Mouse (Mus musculus) spleen, adult 10 weeks (tissue): ENCODE results near the gene Amfr. TPM values are rescaled to one million over a fixed set of nuclear protein-coding genes. Genes with fewer than 3 reads are reported as not detected.

ENCODE experiments used
- polyA plus RNA-seq: library from polyadenylated mRNA; stranded (reverse); fragments of 350-450 nt; fragmentation: Illumina TruSeq; extraction: RNeasy Lipid Tissue Mini Kit (QIAGEN cat#74804); gene quantifications from one replicate; pipeline ENCODE4 v1.2.3, GENCODE M21; 2015; ENCODE audit warnings: low replicate concordance; ENCODE audit not compliant: insufficient read depth

Amfr gene
- polyA plus RNA-seq, result 79.9 TPM

DNA sequence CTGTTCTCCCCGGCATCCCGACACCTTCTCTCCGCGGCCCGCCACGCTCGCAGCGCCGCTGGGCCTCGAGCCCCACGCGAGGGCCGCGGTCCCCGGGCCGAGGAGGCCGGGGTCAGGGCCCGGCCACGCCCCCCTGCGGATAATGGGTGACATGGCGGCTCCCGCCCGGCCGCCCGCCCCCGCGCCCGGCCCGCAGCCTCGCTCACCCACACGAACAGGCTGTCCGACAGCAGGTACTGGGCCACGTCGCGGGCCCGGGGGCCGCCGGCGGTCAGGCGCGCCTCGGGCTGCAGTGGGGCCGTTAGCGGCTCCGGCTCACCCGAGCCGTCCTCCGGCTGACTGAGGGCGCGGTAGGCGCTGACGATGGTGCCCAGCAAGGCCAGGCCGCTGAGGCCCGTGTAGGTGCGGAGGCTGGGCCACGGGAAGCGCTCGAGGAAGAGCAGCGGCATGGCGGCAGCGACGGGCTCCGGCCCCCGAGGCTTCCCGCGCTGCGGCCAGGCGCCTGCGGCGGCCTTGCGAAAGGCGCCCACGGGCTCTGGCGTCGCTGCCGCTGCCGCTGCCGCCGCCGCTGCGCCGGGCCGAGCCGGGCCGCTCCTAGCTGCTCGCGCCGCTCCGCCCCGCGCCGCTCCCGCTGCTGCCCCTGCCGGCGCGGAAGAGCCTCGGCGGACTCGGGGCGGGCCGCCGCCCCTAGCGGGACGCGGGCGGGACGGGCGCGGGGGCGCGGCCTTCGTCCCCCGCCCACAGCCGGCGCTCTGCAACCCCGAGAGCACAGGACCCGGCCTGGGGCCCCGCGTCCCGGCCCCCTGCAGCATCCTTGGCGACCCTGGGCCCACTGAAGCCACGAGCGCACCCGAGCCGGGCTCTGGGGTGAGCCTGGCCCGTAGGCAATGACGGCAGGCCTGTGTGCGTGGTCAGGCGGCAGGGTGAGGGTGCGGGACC, at the start of gene Amfr:
Amfr (minus strand) TSS at position 830 of the 939 bp plus-strand sequence.

DNA sequence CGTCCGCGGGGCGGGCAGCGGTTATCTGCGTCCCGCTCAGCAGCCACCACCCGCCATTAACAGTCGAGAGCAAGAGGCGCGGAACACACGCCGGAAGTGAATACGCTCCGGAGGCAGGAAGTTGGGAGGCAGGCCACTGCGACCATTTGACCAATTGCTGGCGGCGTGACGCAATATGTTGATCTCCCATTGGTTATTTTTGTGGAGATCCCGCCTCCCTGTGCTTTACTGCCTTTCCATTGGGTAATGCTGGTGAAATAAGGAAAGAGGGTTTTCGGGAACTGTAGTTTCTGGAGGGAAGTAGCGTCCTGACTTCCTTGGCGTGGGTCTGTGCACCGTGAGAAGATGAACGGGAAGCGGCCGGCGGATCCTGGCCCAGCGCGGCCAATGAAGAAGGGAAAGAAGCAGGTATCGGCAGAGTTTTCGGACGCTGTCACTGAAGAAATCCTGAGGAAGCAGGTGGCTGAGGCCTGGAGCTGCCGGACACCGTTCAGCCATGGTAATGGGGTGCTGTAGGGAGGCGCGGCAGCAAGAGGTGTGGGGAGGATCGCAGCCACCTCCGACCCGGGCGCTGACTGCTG, 24.4 kb upstream of the Amfr start, which contains the start of the genes Nudt21 and Ogfod1:
Nudt21 (minus strand) TSS at position 88 of the 581 bp plus-strand sequence.
Ogfod1 (plus strand) TSS at position 255 of the 581 bp plus-strand sequence.

Other genes starting within 250 kb of the Amfr start
- 2.5 TPM for gene Gnao1, start 202.9 kb downstream of the Amfr start, polyA plus RNA-seq
- 77.6 TPM for gene Nudt21, start 24.2 kb upstream of the Amfr start, polyA plus RNA-seq
- gene Ogfod1, start 24.4 kb upstream of the Amfr start, polyA plus RNA-seq, result 26.0 TPM
- gene Bbs2, start 86.1 kb upstream of the Amfr start, polyA plus RNA-seq, result 16.8 TPM
- not detected for gene Mt4, start 124.4 kb upstream of the Amfr start, polyA plus RNA-seq
- gene Mt3, start 139.8 kb upstream of the Amfr start, polyA plus RNA-seq, result not detected
- gene Mt2, start 159.8 kb upstream of the Amfr start, polyA plus RNA-seq, result 3.7 TPM
- gene Mt1, start 166.2 kb upstream of the Amfr start, polyA plus RNA-seq, result 9.9 TPM
- gene Nup93, start 201.7 kb upstream of the Amfr start, polyA plus RNA-seq, result 39.3 TPM